Mouse (Mus musculus) gonadal fat pad, adult 2 months (tissue): ENCODE data around the gene Chd1. TPM values are rescaled to one million over a fixed set of nuclear protein-coding genes. Genes with fewer than 3 reads are reported as not detected.
"Not testable (repeated sequence)": the region's sequence is repeated elsewhere in the genome, so short reads cannot be mapped to it uniquely, and the experiment has no call there.

ENCODE experiments used
- DNase-seq: peaks from one replicate; pipeline ENCODE4 v3.0.0-alpha.2; 2012; ENCODE audit warnings: low read depth
- polyA plus RNA-seq: library from polyadenylated mRNA; depleted of rRNA; stranded (reverse); fragments of >200 nt; gene quantifications from 2 replicates; pipeline ENCODE4 v1.2.3, GENCODE M21; 2012

The Chd1 gene
- polyA plus RNA-seq, 1 experiment, result 3.0 TPM

GRCm38 (mm10) chr17:15737346-15737917 lies 32.7 kb downstream of the Chd1 start:
- DNase-seq, result no peak

- DNase-seq, result no peak
Measured at GRCm38 (mm10) chr17:15741836-15742235, 37.1 kb downstream of the Chd1 start.

- DNase-seq, result no peak
Measured at GRCm38 (mm10) chr17:15742953-15743352, 38.2 kb downstream of the Chd1 start.

- DNase-seq, result no peak
Measured at GRCm38 (mm10) chr17:15743379-15743778, 38.6 kb downstream of the Chd1 start.

GRCm38 (mm10) chr17:15746696-15747095 lies 41.9 kb downstream of the Chd1 start:
- no peak for DNase-seq

GRCm38 (mm10) chr17:15748022-15748421 lies 43.3 kb downstream of the Chd1 start:
- no peak for DNase-seq

- DNase-seq, result not testable (repeated sequence)
Measured at GRCm38 (mm10) chr17:15751264-15751663, 46.5 kb downstream of the Chd1 start.

- no peak for DNase-seq
Measured at GRCm38 (mm10) chr17:15761191-15761590, 56.4 kb downstream of the Chd1 start.

GRCm38 (mm10) chr17:15769081-15769724 lies 64.4 kb downstream of the Chd1 start:
- no peak for DNase-seq

GRCm38 (mm10) chr17:15773956-15774355 lies 69.2 kb downstream of the Chd1 start:
- DNase-seq, result no peak

- DNase-seq, result peak; percentile 23
Measured at GRCm38 (mm10) chr17:15774565-15775215, 69.9 kb downstream of the Chd1 start.

- no peak for DNase-seq
Measured at GRCm38 (mm10) chr17:15776349-15776748, 71.6 kb downstream of the Chd1 start.

GRCm38 (mm10) chr17:15777979-15778378 lies 73.2 kb downstream of the Chd1 start:
- DNase-seq, result no peak

GRCm38 (mm10) chr17:15787036-15787435 lies 82.3 kb downstream of the Chd1 start:
- DNase-seq, result no peak

- no peak for DNase-seq
Measured at GRCm38 (mm10) chr17:15790716-15791115, 85.9 kb downstream of the Chd1 start.

- no peak for DNase-seq
Measured at GRCm38 (mm10) chr17:15799195-15799793, 94.5 kb downstream of the Chd1 start.

GRCm38 (mm10) chr17:15804008-15804812 lies 99.4 kb downstream of the Chd1 start:
- DNase-seq, result no peak

- no peak for DNase-seq
Measured at GRCm38 (mm10) chr17:15807295-15807984, 102.7 kb downstream of the Chd1 start.

- no peak for DNase-seq
Measured at GRCm38 (mm10) chr17:15808015-15808414, 103.2 kb downstream of the Chd1 start.

- DNase-seq, result no peak
Measured at GRCm38 (mm10) chr17:15808468-15809374, 104.0 kb downstream of the Chd1 start.
